In genomic region chr1:79734794-79735193, GRCm38 (mm10) we compare ENCODE assay signal across 18 mouse cellular contexts. TPM values are rescaled to one million over a fixed set of nuclear protein-coding genes. Genes with fewer than 3 reads are reported as not detected.
DNase-seq lines count a peak whose midpoint lies in the region; ATAC-seq and TF ChIP-seq lines count a peak whose summit lies in the region.
"Had no signal": no experiment of that assay in that cellular context is flagged by ENCODE, and none has a peak within 500 bp of the region (broad histone marks: within the 10 kb centered on the region; RNA-seq: fewer than 3 reads in every experiment).

No protein-coding gene starts in this region.

- no peak overlapping the region for H3K27ac ChIP-seq in kidney, postnatal 0 days
- no peak overlapping the region for H3K27ac ChIP-seq in kidney, adult 2 months (ENCODE audit: insufficient read depth, low read depth, low read length)
- H3K27ac ChIP-seq in midbrain, postnatal 0 days (ENCODE audit: low read depth, low read length) = no peak overlapping the region
- H3K27ac ChIP-seq in midbrain, embryonic 15.5 days = no peak overlapping the region
- H3K27ac ChIP-seq: forebrain, embryonic 10.5 days; heart, embryonic 15.5 days; hindbrain, postnatal 0 days; left cerebral cortex, adult 2 months; liver, embryonic 12.5 days; neural tube, embryonic 13.5 days had no signal

- no peak for ATAC-seq in kidney, postnatal 0 days (replicated peaks; ENCODE audit: low FRiP score, low read depth)
- no peak for ATAC-seq in midbrain, postnatal 0 days (ENCODE audit: low FRiP score)
- no peak for ATAC-seq in midbrain, embryonic 15.5 days (replicated peaks)
- ATAC-seq in activated CD4-positive, CD25-positive, alpha-beta regulatory T cell, adult 4 months = peak; percentile 49
- ATAC-seq: hindbrain, postnatal 0 days; liver, embryonic 12.5 days had no signal

- H3K4me2 ChIP-seq in kidney, postnatal 0 days (ENCODE audit: low read length) = no peak overlapping the region
- no peak overlapping the region for H3K4me2 ChIP-seq in midbrain, postnatal 0 days (ENCODE audit: low read depth, low read length, poor library complexity, severe bottlenecking)
- no peak overlapping the region for H3K4me2 ChIP-seq in midbrain, embryonic 15.5 days
- H3K4me2 ChIP-seq: heart, embryonic 15.5 days; liver, embryonic 12.5 days; neural tube, embryonic 13.5 days had no signal

- H3K9me3 ChIP-seq in kidney, postnatal 0 days (replicated peaks; ENCODE audit: low read length) = no peaks in the 10 kb centered on the region
- no peaks in the 10 kb centered on the region for H3K9me3 ChIP-seq in midbrain, postnatal 0 days (ENCODE audit: low read length)
- H3K9me3 ChIP-seq in midbrain, embryonic 15.5 days = no peaks in the 10 kb centered on the region
- H3K9me3 ChIP-seq: forebrain, embryonic 10.5 days; heart, embryonic 15.5 days; liver, embryonic 12.5 days; neural tube, embryonic 13.5 days had no signal

- TF ChIP-seq POLR2A in kidney, adult 2 months (IDR thresholded peaks at IDR 0.05; ENCODE audit: low read depth, low read length) = no peak

- H3K4me1 ChIP-seq in kidney, postnatal 0 days (replicated peaks; ENCODE audit: insufficient read depth, low read length) = no peaks in the 10 kb centered on the region
- H3K4me1 ChIP-seq in kidney, adult 2 months (ENCODE audit: control insufficient read depth, insufficient read depth, low read length) = no peaks in the 10 kb centered on the region; the same call in 1 of the 2 replicates
- H3K4me1 ChIP-seq in midbrain, postnatal 0 days (ENCODE audit: insufficient read depth, low read length) = no peaks in the 10 kb centered on the region
- no peaks in the 10 kb centered on the region for H3K4me1 ChIP-seq in midbrain, embryonic 15.5 days
- H3K4me1 ChIP-seq: forebrain, embryonic 10.5 days; heart, embryonic 15.5 days; liver, embryonic 12.5 days; neural tube, embryonic 13.5 days had no signal

- no peak overlapping the region for H3K4me3 ChIP-seq in kidney, postnatal 0 days (replicated peaks; ENCODE audit: low read depth, low read length)
- no peak overlapping the region for H3K4me3 ChIP-seq in kidney, adult 2 months (ENCODE audit: insufficient read depth, low read depth, low read length)
- H3K4me3 ChIP-seq in midbrain, postnatal 0 days (ENCODE audit: low read depth, low read length) = no peak overlapping the region
- H3K4me3 ChIP-seq in midbrain, embryonic 15.5 days = no peak overlapping the region
- H3K4me3 ChIP-seq: forebrain, embryonic 10.5 days; heart, embryonic 15.5 days; left cerebral cortex, adult 2 months; liver, embryonic 12.5 days; neural tube, embryonic 13.5 days had no signal

- peak; percentile 35; the same call in 1 of the 2 replicates for TF ChIP-seq CTCF in kidney, postnatal 0 days (IDR thresholded peaks at IDR 0.05; ENCODE audit: low read depth)
- TF ChIP-seq CTCF in kidney, adult 2 months (conservative IDR thresholded peaks at IDR 0.05; ENCODE audit: insufficient read depth, insufficient read length, low read depth, low read length) = no peak
- TF ChIP-seq CTCF in midbrain, postnatal 0 days (IDR thresholded peaks at IDR 0.05) = peak; percentile 34

- no peak for DNase-seq in kidney, postnatal 0 days (ENCODE audit: low spot score)
- DNase-seq in kidney, adult 2 months = no peak
- no peak for DNase-seq in midbrain, postnatal 0 days (ENCODE audit: low spot score)
- DNase-seq in retina, embryonic 14.5 days (ENCODE audit: low spot score) = no peak
- no peak for DNase-seq in spleen, postnatal 36 days (ENCODE audit: low spot score in 2 of 2)
- DNase-seq: adrenal gland, postnatal 36 days; cerebellum, adult 18-20 months; gastrocnemius, postnatal 25 days; kidney, adult 8-10 months; right cerebral cortex, postnatal 25 days had no signal

- H3K36me3 ChIP-seq in kidney, postnatal 0 days (ENCODE audit: insufficient read depth, low read length) = 0 out of 2 replicates have a peak, but pooled peaks cover 4% of the 10 kb centered on the region
- no peaks in the 10 kb centered on the region; the same call in 1 of the 2 replicates for H3K36me3 ChIP-seq in kidney, adult 2 months (ENCODE audit: control insufficient read depth, insufficient read depth, low read length)
- H3K36me3 ChIP-seq in midbrain, postnatal 0 days (ENCODE audit: insufficient read depth, low read length) = peaks cover 20% of the 10 kb centered on the region
- no peaks in the 10 kb centered on the region; the same call in 1 of the 2 replicates for H3K36me3 ChIP-seq in midbrain, embryonic 15.5 days (replicated peaks)
- H3K36me3 ChIP-seq: heart, embryonic 15.5 days had no signal

- 85% methylated on average over 5 of the region's 5 CpGs for WGBS in kidney, postnatal 0 days
- WGBS in kidney, adult 2 months = 86% methylated on average over 5 of the region's 5 CpGs
- WGBS in midbrain, postnatal 0 days = 89% methylated on average over 5 of the region's 5 CpGs
- WGBS in midbrain, embryonic 15.5 days = 85% methylated on average over 5 of the region's 5 CpGs

- H3K27me3 ChIP-seq in kidney, postnatal 0 days (ENCODE audit: insufficient read depth, low read length) = no peaks in the 10 kb centered on the region
- H3K27me3 ChIP-seq in kidney, adult 2 months (replicated peaks; ENCODE audit: control insufficient read depth, insufficient read depth, low read length) = no peaks in the 10 kb centered on the region
- no peaks in the 10 kb centered on the region for H3K27me3 ChIP-seq in midbrain, postnatal 0 days (ENCODE audit: insufficient read depth, low read length)
- H3K27me3 ChIP-seq in midbrain, embryonic 15.5 days (replicated peaks) = no peaks in the 10 kb centered on the region
- H3K27me3 ChIP-seq: heart, embryonic 15.5 days; liver, embryonic 12.5 days; neural tube, embryonic 13.5 days had no signal

- no peak overlapping the region for H3K9ac ChIP-seq in kidney, postnatal 0 days (ENCODE audit: low read depth, low read length)
- H3K9ac ChIP-seq in midbrain, postnatal 0 days (replicated peaks; ENCODE audit: low read length, poor library complexity, severe bottlenecking) = no peak overlapping the region
- no peak overlapping the region for H3K9ac ChIP-seq in midbrain, embryonic 15.5 days
- H3K9ac ChIP-seq: heart, embryonic 15.5 days; liver, embryonic 12.5 days; neural tube, embryonic 13.5 days had no signal

RNA-seq across cellular contexts. Expression of gene Mrpl44, which starts 41.0 kb away (rescaled TPM):
- 63.7 and 63.8 TPM in 2 replicates for polyA plus RNA-seq in kidney, postnatal 0 days (2015; fragmentation: Nextera tagmentation; extraction: Ambion mirVana)
- 16.0 and 21.4 TPM in 2 replicates for polyA plus RNA-seq in kidney, adult 2 months (2012; rRNA removed)
- total RNA-seq in midbrain, postnatal 0 days (2014; rRNA removed) = 24.9 and 34.8 TPM in 2 replicates
- 36.0 and 36.4 TPM in 2 replicates for polyA plus RNA-seq in midbrain, postnatal 0 days (2015; fragmentation: Nextera tagmentation; extraction: Ambion mirVana)
- polyA plus RNA-seq in midbrain, embryonic 15.5 days (2015; fragmentation: Nextera tagmentation; extraction: Ambion mirVana) = 41.2 and 41.3 TPM in 2 replicates
- polyA plus RNA-seq in activated CD4-positive, CD25-positive, alpha-beta regulatory T cell, adult 4 months (2017; shearing (Covaris generic)) = 10 to 100 TPM; 58.8 to 63.5 TPM

RNA-seq across cellular contexts. Expression of gene Wdfy1, which starts 41.1 kb away (rescaled TPM):
- polyA plus RNA-seq in kidney, postnatal 0 days (2015; fragmentation: Nextera tagmentation; extraction: Ambion mirVana) = 48.4 and 49.2 TPM in 2 replicates
- 46.4 and 46.9 TPM in 2 replicates for polyA plus RNA-seq in kidney, adult 2 months (2012; rRNA removed)
- total RNA-seq in midbrain, postnatal 0 days (2014; rRNA removed) = 104 and 111 TPM in 2 replicates
- polyA plus RNA-seq in midbrain, postnatal 0 days (2015; fragmentation: Nextera tagmentation; extraction: Ambion mirVana) = 94.9 and 98.1 TPM in 2 replicates
- 153 TPM in 2 replicates for polyA plus RNA-seq in midbrain, embryonic 15.5 days (2015; fragmentation: Nextera tagmentation; extraction: Ambion mirVana)
- polyA plus RNA-seq in activated CD4-positive, CD25-positive, alpha-beta regulatory T cell, adult 4 months (2017; shearing (Covaris generic)) = 10 to 100 TPM; 18.6 to 34.1 TPM
